Mouse (Mus musculus) cerebellum, adult 2 months (tissue): ENCODE results near the gene Olfr851. TPM values are rescaled to one million over a fixed set of nuclear protein-coding genes. Genes with fewer than 3 reads are reported as not detected.

Experiments used
- DNase-seq, 2 experiments: peaks; one replicate each; pipeline ENCODE4 v3.0.0; 2021
- H3K27ac ChIP-seq: fragments of 200-500 bp; 2 replicates; pipeline ENCODE4 v1.5.1; 2012; ENCODE audit warnings: low read length, control low read depth, inconsistent platforms; ENCODE audit not compliant: insufficient read depth
- H3K27me3 ChIP-seq: fragments of 200-500 bp; 2 replicates; pipeline ENCODE4 v1.6.1; 2012; ENCODE audit warnings: inconsistent platforms, mild to moderate bottlenecking, low read length, moderate library complexity; ENCODE audit not compliant: control insufficient read depth, insufficient read depth
- H3K4me1 ChIP-seq: fragments of 200-500 bp; 2 replicates; pipeline ENCODE4 v1.6.1; 2011; ENCODE audit warnings: low read length; ENCODE audit not compliant: control insufficient read depth, insufficient read depth
- H3K4me3 ChIP-seq: fragments of 200-500 bp; replicated peaks from 2 replicates; pipeline ENCODE3; 2011; ENCODE audit warnings: mild to moderate bottlenecking, low read depth, low read length, control low read depth; ENCODE audit not compliant: insufficient read depth
- CTCF ChIP-seq: fragments of 200-500 bp; IDR thresholded peaks from 2 replicates; pipeline ENCODE4 v1.5.1; 2011; ENCODE audit warnings: low read depth, mild to moderate bottlenecking, control low read depth, low read length, moderate library complexity, borderline replicate concordance; ENCODE audit not compliant: insufficient read depth
- POLR2A ChIP-seq: fragments of 200-500 bp; IDR thresholded peaks from 2 replicates; pipeline ENCODE4 v1.6.1; 2011; ENCODE audit warnings: low read length, control low read depth, borderline replicate concordance; ENCODE audit not compliant: insufficient read depth
- WGBS: fragments of 180-500 bp; shearing (Covaris S2); methylation state at CpG from one replicate; pipeline ENCODE4 v1.1.7; 2018; 5-methylcytosine and 5-hydroxymethylcytosine counted together
- polyA plus RNA-seq: library from polyadenylated mRNA; depleted of rRNA; stranded (reverse); fragments of >200 nt; gene quantifications from 2 replicates; pipeline ENCODE4 v1.2.3, GENCODE M21; 2012; rRNA removed

The Olfr851 gene
- not detected in 2 replicates for polyA plus RNA-seq

GRCm38 (mm10) chr9:19492995-19493394 is at the start of gene Olfr851:
Olfr851 (plus strand) TSS chr9:19493295.
- Histone ChIP-seq H3K27ac (no peak within 1 kb of the TSS), H3K4me3 (no peak within 1 kb of the TSS), H3K27me3 (no peaks in the 10 kb centered on the region), H3K4me1 (no peaks in the 10 kb centered on the region)
- TF ChIP-seq CTCF (no peak), POLR2A (no peak)
- no peak for DNase-seq

- TF ChIP-seq POLR2A = no peak
- Histone ChIP-seq H3K4me3 (no peak within 1 kb of the TSS), H3K27me3 (no peaks in the 10 kb centered on the region), H3K4me1 (no peaks in the 10 kb centered on the region), H3K27ac (no peak within 1 kb of the TSS)
- no peak for DNase-seq
These were observed 14.9 kb upstream of the Olfr851 start, which contains the start of gene Olfr850 for GRCm38 (mm10) chr9:19478148-19478547. Olfr850 (minus strand) TSS chr9:19478248.

GRCm38 (mm10) chr9:19540976-19541375 is 47.9 kb downstream of the Olfr851 start, which contains the start of gene Olfr853:
Olfr853 (minus strand) TSS chr9:19541076.
- Histone ChIP-seq H3K27me3 (no peaks in the 10 kb centered on the region), H3K4me1 (no peaks in the 10 kb centered on the region), H3K4me3 (no peak within 1 kb of the TSS), H3K27ac (no peak within 1 kb of the TSS)
- 73% methylated on average over 1 of the region's 1 CpGs for WGBS
- DNase-seq = no peak
- TF ChIP-seq CTCF = no peak

Other genes with a start within 250 kb of the Olfr851 start
- gene Olfr843, start 241.3 kb upstream of the Olfr851 start, polyA plus RNA-seq = not detected in 2 replicates
- gene Olfr844, start 176.9 kb upstream of the Olfr851 start, polyA plus RNA-seq = not detected in 2 replicates
- gene Olfr845, start 156.8 kb upstream of the Olfr851 start, polyA plus RNA-seq = not detected in 2 replicates
- gene Olfr846, start 129.3 kb upstream of the Olfr851 start, polyA plus RNA-seq = not detected in 2 replicates
- not detected in 2 replicates for gene Olfr847, start 114.6 kb upstream of the Olfr851 start, polyA plus RNA-seq
- not detected in 2 replicates for gene Olfr849, start 53.0 kb upstream of the Olfr851 start, polyA plus RNA-seq
- not detected in 2 replicates for gene Olfr850, start 15.0 kb upstream of the Olfr851 start, polyA plus RNA-seq
- not detected in 2 replicates for gene Olfr853, start 47.8 kb downstream of the Olfr851 start, polyA plus RNA-seq
- gene Olfr854, start 74.1 kb downstream of the Olfr851 start, polyA plus RNA-seq = not detected in 2 replicates
- not detected in 2 replicates for gene Olfr855, start 89.3 kb downstream of the Olfr851 start, polyA plus RNA-seq
- 24.2 and 25.8 TPM in 2 replicates for gene Zfp317, start 128.8 kb downstream of the Olfr851 start, polyA plus RNA-seq
- 0.20 TPM in 1 of 2 replicates, not detected in the other for gene Olfr857, start 216.1 kb downstream of the Olfr851 start, polyA plus RNA-seq